Mouse (Mus musculus) liver, postnatal 0 days (tissue): Measurements from ENCODE around the gene Fgf12.

Source experiments
- CTCF ChIP-seq: sonication (generic); IDR thresholded peaks from 2 replicates; pipeline ENCODE4 v1.5.1; 2016; ENCODE audit warnings: antibody characterized with exemption, low read depth
- EP300 ChIP-seq: IDR thresholded peaks from 2 replicates; pipeline ENCODE4 v1.6.1; 2016; ENCODE audit warnings: antibody characterized with exemption, low read depth, mild to moderate bottlenecking

GRCm38 (mm10) chr16:28389114-28389513 lies 363.8 kb downstream of the Fgf12 start:
- TF ChIP-seq CTCF, result no peak
- TF ChIP-seq EP300, result no peak
